Mouse (Mus musculus) olfactory bulb, adult 2 months (tissue): Measurements from ENCODE around the gene Tsku. TPM values are rescaled to one million over a fixed set of nuclear protein-coding genes. Genes with fewer than 3 reads are reported as not detected.

ENCODE experiments used
- H3K27ac ChIP-seq: fragments of 200-500 bp; 2 replicates; pipeline ENCODE4 v1.5.1; 2012; ENCODE audit warnings: low read depth, low read length; ENCODE audit not compliant: insufficient read depth
- H3K4me1 ChIP-seq: fragments of 200-500 bp; 2 replicates; pipeline ENCODE4 v1.6.1; 2012; ENCODE audit warnings: low read length; ENCODE audit not compliant: control insufficient read depth, insufficient read depth
- H3K4me3 ChIP-seq: fragments of 200-500 bp; 2 replicates; pipeline ENCODE4 v1.5.1; 2012; ENCODE audit warnings: mild to moderate bottlenecking, low read depth, low read length, moderate library complexity; ENCODE audit not compliant: insufficient read depth
- CTCF ChIP-seq: fragments of 200-500 bp; IDR thresholded peaks from 2 replicates; pipeline ENCODE4 v1.5.1; 2012; ENCODE audit warnings: low read depth, mild to moderate bottlenecking, low read length, moderate library complexity; ENCODE audit not compliant: insufficient read depth
- POLR2A ChIP-seq: fragments of 200-500 bp; IDR thresholded peaks from 2 replicates; pipeline ENCODE4 v1.6.1; 2012; ENCODE audit warnings: mild to moderate bottlenecking, low read depth, low read length, moderate library complexity; ENCODE audit not compliant: insufficient read depth
- WGBS: fragments of 180-500 bp; shearing (Covaris S2); methylation state at CpG from one replicate; pipeline ENCODE4 v1.1.7; 2018; 5-methylcytosine and 5-hydroxymethylcytosine counted together
- polyA plus RNA-seq: library from polyadenylated mRNA; stranded (reverse); fragments of >200 nt; gene quantifications from 2 replicates; pipeline ENCODE4 v1.2.4, GENCODE M21; 2012; ENCODE audit warnings: low replicate concordance; ENCODE audit not compliant: missing spikeins, insufficient read depth, insufficient read length

Gene Tsku
- polyA plus RNA-seq, 1 experiment, result not detected

DNA sequence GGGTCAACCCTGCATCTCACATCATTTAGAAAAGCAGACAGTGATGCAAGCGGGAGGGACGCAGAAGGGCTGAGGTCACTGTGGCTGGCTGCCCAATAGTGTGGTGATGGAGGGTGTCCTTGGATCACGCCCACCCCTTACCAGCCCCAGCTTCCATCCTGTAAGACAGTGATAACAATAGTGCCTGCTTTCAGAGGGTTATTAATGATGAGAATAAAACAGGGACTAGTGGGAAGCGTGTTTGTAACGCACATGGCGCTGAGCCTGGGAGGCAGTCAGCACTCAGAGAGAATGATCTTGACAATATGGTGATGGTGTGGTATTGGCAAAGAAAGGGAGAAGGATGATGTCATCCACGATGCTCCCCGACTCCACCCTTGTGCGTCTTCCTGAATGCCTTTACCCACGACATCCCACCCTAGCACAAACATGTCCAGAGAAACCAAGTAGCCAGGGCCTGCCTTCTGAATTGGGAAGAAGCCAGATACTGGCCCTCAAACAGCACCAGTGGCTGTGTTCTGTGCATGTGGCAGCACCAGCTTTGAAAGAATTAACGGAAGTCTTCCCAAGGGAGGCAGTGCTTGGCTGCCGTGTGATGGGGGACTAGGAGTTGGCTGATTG is 27.9 kb upstream of the Tsku start:
- H3K27ac ChIP-seq, result no peak overlapping the region
- 71% methylated on average over 12 of the region's 12 CpGs for WGBS

DNA sequence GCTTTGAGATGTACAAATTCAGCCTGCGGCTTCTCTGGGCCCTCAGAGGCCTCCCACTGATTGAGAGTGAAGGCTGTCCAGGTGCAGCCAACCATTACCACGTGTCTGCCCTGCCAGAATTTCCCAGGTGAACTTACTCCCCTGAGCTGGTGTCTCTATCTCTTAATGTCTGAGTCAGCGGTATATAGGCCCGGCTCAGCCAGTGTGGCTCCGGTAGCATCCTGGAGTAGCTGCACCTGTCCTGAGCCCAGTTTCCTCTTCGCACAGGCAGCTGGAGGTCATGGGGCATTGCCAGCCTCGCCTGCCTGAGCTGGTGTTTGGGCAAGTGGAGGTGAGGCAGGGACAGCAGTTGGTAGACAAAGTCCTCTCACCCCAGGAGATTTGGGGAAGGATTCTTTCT is 26.1 kb upstream of the Tsku start:
- no peak overlapping the region for H3K27ac ChIP-seq
- 95% methylated on average over 7 of the region's 7 CpGs for WGBS
- H3K4me3 ChIP-seq, result no peak overlapping the region
- no peaks in the 10 kb centered on the region for H3K4me1 ChIP-seq
- TF ChIP-seq CTCF (no peak), POLR2A (no peak)

More for the DNA sequence above, 27.9 kb upstream of the Tsku start:
- no peak overlapping the region for H3K4me3 ChIP-seq
- no peaks in the 10 kb centered on the region for H3K4me1 ChIP-seq
- no peak for TF ChIP-seq POLR2A
- TF ChIP-seq CTCF, result no peak

DNA sequence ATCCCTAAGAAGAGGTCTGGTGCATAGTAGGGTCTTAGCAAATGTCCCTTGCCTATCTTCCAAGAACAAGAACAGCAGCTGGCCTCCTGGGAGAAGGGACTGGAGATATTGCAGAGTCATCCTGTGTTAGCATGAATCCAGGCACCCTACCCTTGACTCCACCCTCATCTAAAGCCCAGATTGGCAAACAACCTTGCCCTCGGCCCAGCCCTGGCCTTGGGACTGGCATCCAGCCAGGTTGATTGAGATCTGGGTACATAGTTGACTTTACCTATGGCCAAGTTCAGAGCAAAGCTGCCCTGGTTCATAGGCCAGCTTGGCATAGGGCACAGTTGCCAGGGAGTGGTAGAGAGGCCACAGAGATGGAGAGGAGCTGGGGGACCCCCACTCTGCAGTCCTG is 24.0 kb upstream of the Tsku start:
- Histone ChIP-seq H3K4me3 (no peak overlapping the region), H3K27ac (no peak overlapping the region), H3K4me1 (no peaks in the 10 kb centered on the region)
- WGBS, result 67% methylated on average over 1 of the region's 1 CpGs
- no peak for TF ChIP-seq CTCF
- no peak for TF ChIP-seq POLR2A

DNA sequence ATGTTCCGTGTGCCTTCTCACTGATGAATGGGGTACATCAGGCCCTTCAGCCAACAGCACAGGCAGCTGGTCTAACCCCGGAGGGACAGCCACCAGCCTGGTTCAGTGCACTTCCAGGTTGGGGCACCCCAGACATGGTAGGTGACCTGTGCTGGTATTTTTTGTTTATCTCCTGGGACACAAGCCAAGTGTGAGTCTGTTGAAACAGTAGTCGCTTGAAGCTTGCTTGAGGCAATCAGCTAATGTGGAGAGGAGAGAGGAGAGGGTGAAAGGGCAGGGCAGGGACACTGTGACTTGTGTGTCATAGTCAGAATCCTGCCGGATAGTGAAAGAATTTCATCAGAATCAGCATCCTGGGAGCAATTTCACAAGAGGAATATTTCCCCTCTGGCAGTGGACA is 22.2 kb upstream of the Tsku start:
- TF ChIP-seq CTCF (no peak), POLR2A (no peak)

DNA sequence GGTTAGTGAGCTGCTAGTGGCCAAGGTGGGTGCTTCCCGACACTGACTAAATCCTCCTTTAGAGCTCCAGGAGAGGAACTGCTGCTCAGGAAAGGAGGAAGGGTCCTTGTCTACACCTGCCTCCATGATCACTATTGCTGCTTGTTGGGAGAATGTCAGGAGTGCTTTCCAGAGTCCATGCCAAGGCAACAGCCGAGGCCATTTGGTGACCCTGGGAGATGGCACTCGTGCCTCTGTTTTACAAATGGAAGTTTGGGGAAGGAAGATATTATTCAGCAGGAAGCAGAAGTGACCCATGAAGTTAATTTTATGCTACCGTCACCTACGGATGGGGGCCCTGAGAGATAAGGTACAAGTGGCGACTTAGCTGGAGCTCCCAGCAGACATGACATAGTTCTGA is 21.7 kb upstream of the Tsku start:
- TF ChIP-seq POLR2A, result no peak
- no peak for TF ChIP-seq CTCF
- no peak overlapping the region for H3K4me3 ChIP-seq
- 86% methylated on average over 6 of the region's 6 CpGs for WGBS
- no peak overlapping the region for H3K27ac ChIP-seq
- no peaks in the 10 kb centered on the region for H3K4me1 ChIP-seq

More for the DNA sequence above, 22.2 kb upstream of the Tsku start:
- 74% methylated on average over 4 of the region's 4 CpGs for WGBS
- no peaks in the 10 kb centered on the region for H3K4me1 ChIP-seq
- H3K27ac ChIP-seq, result no peak overlapping the region
- H3K4me3 ChIP-seq, result no peak overlapping the region

DNA sequence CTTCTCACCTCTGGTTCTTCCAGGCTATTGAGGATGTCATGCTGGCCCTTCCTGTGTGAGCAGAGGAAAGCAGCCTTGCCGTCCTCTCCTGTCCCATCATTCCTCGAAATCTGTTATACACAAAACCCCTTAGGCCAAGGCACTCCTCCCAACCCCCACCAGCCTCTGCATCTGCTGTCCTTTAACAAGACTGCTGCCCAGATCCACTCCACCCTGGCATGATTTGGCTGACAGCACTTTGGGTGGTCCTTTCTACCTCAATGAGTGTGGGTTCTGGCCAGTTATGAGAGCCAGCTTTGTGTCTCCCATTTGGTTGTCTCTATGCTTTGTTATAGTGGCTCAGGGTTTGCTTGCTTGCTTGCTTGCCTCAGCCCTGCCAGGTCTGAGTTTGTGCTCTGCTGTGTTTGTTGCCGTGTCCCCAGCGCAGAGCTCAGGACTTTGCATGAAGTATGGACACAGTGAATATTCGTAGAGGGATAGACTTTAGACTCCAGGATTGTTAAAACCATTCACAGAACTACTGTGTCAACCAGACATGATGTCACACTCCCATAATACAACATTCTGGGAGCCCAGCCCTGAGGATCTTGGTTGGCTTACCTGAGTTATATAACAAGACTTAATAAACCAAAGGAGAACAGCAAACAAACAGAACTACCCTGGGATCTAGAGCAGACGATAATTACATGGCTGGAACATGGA is 19.2 kb upstream of the Tsku start:
- Histone ChIP-seq H3K27ac (no peak overlapping the region), H3K4me1 (no peaks in the 10 kb centered on the region), H3K4me3 (no peak overlapping the region)
- TF ChIP-seq CTCF, result no peak
- TF ChIP-seq POLR2A, result no peak
- WGBS, result 77% methylated on average over 6 of the region's 6 CpGs

DNA sequence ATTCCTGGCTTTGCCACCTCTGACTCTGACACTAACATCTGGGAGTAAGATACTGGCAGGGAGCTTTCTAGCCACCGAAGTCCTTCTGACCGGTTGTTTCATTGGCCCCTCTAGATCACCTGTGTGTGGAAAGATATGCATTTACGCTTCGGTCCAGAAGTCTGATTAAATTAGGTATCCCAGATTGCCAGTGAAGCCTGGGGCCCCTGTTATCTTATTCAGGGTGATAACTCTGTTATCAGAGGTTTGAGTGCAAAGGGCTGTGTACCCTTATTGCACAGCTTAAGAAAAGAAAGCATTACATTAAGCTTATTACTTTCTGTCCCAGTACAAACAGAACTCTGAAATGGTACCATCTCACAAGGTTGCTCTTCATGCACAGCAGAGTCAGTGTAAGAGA is 18.1 kb upstream of the Tsku start:
- WGBS, result 96% methylated on average over 4 of the region's 4 CpGs
- no peak overlapping the region for H3K4me3 ChIP-seq
- TF ChIP-seq CTCF (no peak), POLR2A (no peak)
- H3K4me1 ChIP-seq, result no peaks in the 10 kb centered on the region
- H3K27ac ChIP-seq, result no peak overlapping the region

DNA sequence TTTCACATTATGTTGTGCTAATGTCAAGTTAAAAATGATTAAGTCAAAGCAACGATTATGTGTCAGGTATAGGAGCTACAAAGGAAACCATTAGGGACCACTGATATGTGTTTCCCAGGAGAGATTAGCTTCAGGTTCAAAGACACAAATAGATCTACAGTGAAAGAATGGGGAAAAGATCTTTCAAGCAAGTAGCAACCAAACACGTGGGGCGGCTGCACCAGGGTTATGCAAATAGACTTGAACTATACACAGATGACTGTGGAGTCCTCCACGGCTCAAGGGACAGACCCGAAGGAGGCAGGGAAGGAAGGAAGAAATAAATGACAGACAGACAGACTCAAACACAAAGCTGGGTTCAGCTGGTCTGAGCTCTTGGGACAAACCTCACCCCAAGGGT is 16.1 kb upstream of the Tsku start:
- Histone ChIP-seq H3K4me1 (no peaks in the 10 kb centered on the region), H3K27ac (no peak overlapping the region), H3K4me3 (no peak overlapping the region)
- 56% methylated on average over 5 of the region's 5 CpGs for WGBS
- TF ChIP-seq CTCF, result no peak
- no peak for TF ChIP-seq POLR2A

DNA sequence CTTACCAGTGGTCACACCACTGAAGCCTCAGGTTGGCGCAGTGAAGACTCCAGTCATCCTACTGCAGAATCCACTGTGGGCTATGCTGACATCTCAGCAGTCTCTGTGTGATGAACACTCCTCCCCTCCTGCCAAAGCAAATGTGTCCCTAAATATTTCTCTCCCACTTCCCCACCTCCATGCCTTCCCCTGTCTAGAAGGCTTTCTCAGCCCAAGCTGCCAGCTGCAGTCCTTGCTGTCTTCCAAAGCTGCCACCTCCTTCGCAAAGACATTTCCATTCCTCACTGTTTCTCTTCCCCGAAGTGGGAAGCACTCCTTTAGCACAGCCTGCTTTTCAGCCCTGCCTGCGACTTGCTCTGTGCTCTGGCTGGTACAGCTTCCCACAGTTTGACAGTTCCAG is 10.0 kb upstream of the Tsku start:
- WGBS, result 21% methylated on average over 4 of the region's 4 CpGs
- Histone ChIP-seq H3K27ac (no peak overlapping the region), H3K4me1 (peaks cover 12% of the 10 kb centered on the region), H3K4me3 (no peak overlapping the region)
- TF ChIP-seq CTCF (no peak), POLR2A (no peak)
